Mouse (Mus musculus): Measurements from ENCODE around the gene Morn2.

Morn2 gene

GRCm38 (mm10) chr17:80290074-80290657 is at the start of gene Morn2, which contains the start of gene Dhx57:
Gene Morn2, plus strand, starts transcription at chr17:80290203.
Gene Dhx57, minus strand, starts transcription at chr17:80290476.
- peak; percentile 18; the same call in 1 of the 2 replicates for TF ChIP-seq GATA4 (IDR thresholded peaks at IDR 0.05; ENCODE audit: insufficient replicate concordance, low read length)

GRCm38 (mm10) chr17:80241594-80241993 is 48.4 kb upstream of the Morn2 start:
- TF ChIP-seq GATA4 (IDR thresholded peaks at IDR 0.05; ENCODE audit: insufficient replicate concordance, low read length): no peak

GRCm38 (mm10) chr17:80243116-80243515 is 46.9 kb upstream of the Morn2 start:
- no peak for TF ChIP-seq GATA4 (IDR thresholded peaks at IDR 0.05; ENCODE audit: insufficient replicate concordance, low read length)

GRCm38 (mm10) chr17:80252757-80253525 is 37.1 kb upstream of the Morn2 start:
- TF ChIP-seq GATA4 (IDR thresholded peaks at IDR 0.05; ENCODE audit: insufficient replicate concordance, low read length): peak; percentile 92

GRCm38 (mm10) chr17:80254421-80254820 is 35.6 kb upstream of the Morn2 start:
- no peak for TF ChIP-seq GATA4 (IDR thresholded peaks at IDR 0.05; ENCODE audit: insufficient replicate concordance, low read length)

GRCm38 (mm10) chr17:80255208-80255607 is 34.8 kb upstream of the Morn2 start:
- peak; percentile 76; the same call in 1 of the 2 replicates for TF ChIP-seq GATA4 (IDR thresholded peaks at IDR 0.05; ENCODE audit: insufficient replicate concordance, low read length)

GRCm38 (mm10) chr17:80267065-80267464 is 22.9 kb upstream of the Morn2 start:
- TF ChIP-seq GATA4 (IDR thresholded peaks at IDR 0.05; ENCODE audit: insufficient replicate concordance, low read length): no peak

GRCm38 (mm10) chr17:80268151-80268550 is 21.9 kb upstream of the Morn2 start:
- no peak for TF ChIP-seq GATA4 (IDR thresholded peaks at IDR 0.05; ENCODE audit: insufficient replicate concordance, low read length)

GRCm38 (mm10) chr17:80278255-80278654 is 11.7 kb upstream of the Morn2 start:
- TF ChIP-seq GATA4 (IDR thresholded peaks at IDR 0.05; ENCODE audit: insufficient replicate concordance, low read length): no peak

GRCm38 (mm10) chr17:80279340-80280070 is 10.5 kb upstream of the Morn2 start:
- no peak for TF ChIP-seq GATA4 (IDR thresholded peaks at IDR 0.05; ENCODE audit: insufficient replicate concordance, low read length)

GRCm38 (mm10) chr17:80284446-80284845 is 5.6 kb upstream of the Morn2 start:
- TF ChIP-seq GATA4 (IDR thresholded peaks at IDR 0.05; ENCODE audit: insufficient replicate concordance, low read length): peak; percentile 76; the same call in 1 of the 2 replicates

- TF ChIP-seq GATA4 (IDR thresholded peaks at IDR 0.05; ENCODE audit: insufficient replicate concordance, low read length): no peak
Measured at GRCm38 (mm10) chr17:80288012-80288411, 2.0 kb upstream of the Morn2 start.

- TF ChIP-seq GATA4 (IDR thresholded peaks at IDR 0.05; ENCODE audit: insufficient replicate concordance, low read length): no peak
Measured at GRCm38 (mm10) chr17:80289280-80290073, 526 bp upstream of the Morn2 start.

GRCm38 (mm10) chr17:80291148-80291547 is 1.1 kb downstream of the Morn2 start:
- no peak for TF ChIP-seq GATA4 (IDR thresholded peaks at IDR 0.05; ENCODE audit: insufficient replicate concordance, low read length)

- TF ChIP-seq GATA4 (IDR thresholded peaks at IDR 0.05; ENCODE audit: insufficient replicate concordance, low read length): no peak
Measured at GRCm38 (mm10) chr17:80295258-80295657, 5.3 kb downstream of the Morn2 start.

Measured in liver, adult (tissue).